8 mouse cellular contexts compared by ENCODE assay signal in genomic region chr13:51418268-51418941, GRCm38 (mm10). TPM values are rescaled to one million over a fixed set of nuclear protein-coding genes. Genes with fewer than 3 reads are reported as not detected.
DNase-seq lines count a peak whose midpoint lies in the region; ATAC-seq lines count a peak whose summit lies in the region.

No protein-coding gene starts in this region.

- WGBS in forebrain, embryonic 13.5 days: 2% methylated on average over 20 of the region's 20 CpGs
- WGBS in liver, embryonic 15.5 days (ENCODE audit: insufficient replicate concordance): 7% methylated on average over 20 of the region's 20 CpGs
- 4% methylated on average over 20 of the region's 20 CpGs for WGBS in neural tube, embryonic 13.5 days

- peak; percentile 90 for DNase-seq in CD4-positive, CD25-positive, alpha-beta regulatory T cell, adult 2 months (ENCODE audit: low read depth, low spot score)
- peak; percentile 87 for DNase-seq in c-Kit-positive CD71-negative TER-119-negative erythroid progenitor cells, embryonic 14.5 days (ENCODE audit: low read depth)
- DNase-seq in heart, postnatal 10 days: peak; percentile 94 to 98
- DNase-seq in kidney, postnatal 4 days: peak; percentile 98
- DNase-seq in telencephalon, adult 2 months (ENCODE audit: low read depth, low spot score): peak; percentile 84

- ATAC-seq in forebrain, embryonic 13.5 days: peak; percentile 86
- no peak for ATAC-seq in liver, embryonic 15.5 days (ENCODE audit: insufficient read depth)
- peak; percentile 82 for ATAC-seq in neural tube, embryonic 13.5 days (ENCODE audit: low read depth)

- peak overlapping the region; percentile 65 for H3K27ac ChIP-seq in forebrain, embryonic 13.5 days
- H3K27ac ChIP-seq in liver, embryonic 15.5 days (replicated peaks): 0 out of 2 replicates have a peak overlapping the region, but pooled peaks have one; percentile 9
- H3K27ac ChIP-seq in neural tube, embryonic 13.5 days (replicated peaks): peak overlapping the region; percentile 74

- H3K9ac ChIP-seq in forebrain, embryonic 13.5 days: peak overlapping the region; percentile 71
- H3K9ac ChIP-seq in liver, embryonic 15.5 days: no peak overlapping the region
- H3K9ac ChIP-seq in neural tube, embryonic 13.5 days: peak overlapping the region; percentile 64

- 0 out of 2 replicates have a peak, but pooled peaks cover 6% of the 10 kb centered on the region for H3K36me3 ChIP-seq in forebrain, embryonic 13.5 days (ENCODE audit: poor library complexity, severe bottlenecking)
- H3K36me3 ChIP-seq in liver, embryonic 15.5 days (replicated peaks): no peaks in the 10 kb centered on the region
- no peaks in the 10 kb centered on the region for H3K36me3 ChIP-seq in neural tube, embryonic 13.5 days

- peak overlapping the region; percentile 59 for H3K4me2 ChIP-seq in forebrain, embryonic 13.5 days
- peak overlapping the region; percentile 21 for H3K4me2 ChIP-seq in liver, embryonic 15.5 days
- H3K4me2 ChIP-seq in neural tube, embryonic 13.5 days: peak overlapping the region; percentile 50

- H3K4me3 ChIP-seq in forebrain, embryonic 13.5 days: peak overlapping the region; percentile 29
- H3K4me3 ChIP-seq in liver, embryonic 15.5 days (replicated peaks): no peak overlapping the region
- peak overlapping the region; percentile 15 for H3K4me3 ChIP-seq in neural tube, embryonic 13.5 days

- intact Hi-C loops in heart, postnatal 10 days (cut with DNase I): loop anchor here (1.0 to 5.0 kb wide), 4 partner anchors 210 to 469 kb away; partner anchors contain the start of gene Spin1

- H3K9me3 ChIP-seq in forebrain, embryonic 13.5 days (replicated peaks): no peaks in the 10 kb centered on the region
- no peaks in the 10 kb centered on the region for H3K9me3 ChIP-seq in liver, embryonic 15.5 days (replicated peaks)
- H3K9me3 ChIP-seq in neural tube, embryonic 13.5 days: peaks cover 5% of the 10 kb centered on the region; the same call in 1 of the 2 replicates

- H3K27me3 ChIP-seq in forebrain, embryonic 13.5 days: no peaks in the 10 kb centered on the region
- no peaks in the 10 kb centered on the region for H3K27me3 ChIP-seq in liver, embryonic 15.5 days
- no peaks in the 10 kb centered on the region for H3K27me3 ChIP-seq in neural tube, embryonic 13.5 days

- peaks cover 20% of the 10 kb centered on the region for H3K4me1 ChIP-seq in forebrain, embryonic 13.5 days
- H3K4me1 ChIP-seq in liver, embryonic 15.5 days (replicated peaks): no peaks in the 10 kb centered on the region
- peaks cover 24% of the 10 kb centered on the region for H3K4me1 ChIP-seq in neural tube, embryonic 13.5 days (replicated peaks)

RNA-seq across cellular contexts. Expression of gene S1pr3, which starts 10.0 kb away (rescaled TPM):
- 8.5 and 9.2 TPM in 2 replicates for polyA plus RNA-seq in forebrain, embryonic 13.5 days (2015; fragmentation: Nextera tagmentation; extraction: Ambion mirVana)
- 10 to 100 TPM; 25.6 to 31.5 TPM for total RNA-seq in heart, postnatal 10 days (2021)
- 1.5 and 1.7 TPM in 2 replicates for polyA plus RNA-seq in liver, embryonic 15.5 days (2015; fragmentation: Nextera tagmentation; extraction: Ambion mirVana)
- 12.0 and 15.3 TPM in 2 replicates for polyA plus RNA-seq in neural tube, embryonic 13.5 days (2015; fragmentation: Nextera tagmentation; extraction: Ambion mirVana)

Comparison
In these comparisons a context has a peak if more than half of its experiments do, and no peak if none do; other contexts are left out.
1. H3K27ac ChIP-seq: peak in every context shown above with its lines; median percentile 74 in neural tube, embryonic 13.5 days; 65 in forebrain, embryonic 13.5 days; 9 in liver, embryonic 15.5 days.